Mouse (Mus musculus): Measurements from ENCODE around the gene Cdc5l.

DNA sequence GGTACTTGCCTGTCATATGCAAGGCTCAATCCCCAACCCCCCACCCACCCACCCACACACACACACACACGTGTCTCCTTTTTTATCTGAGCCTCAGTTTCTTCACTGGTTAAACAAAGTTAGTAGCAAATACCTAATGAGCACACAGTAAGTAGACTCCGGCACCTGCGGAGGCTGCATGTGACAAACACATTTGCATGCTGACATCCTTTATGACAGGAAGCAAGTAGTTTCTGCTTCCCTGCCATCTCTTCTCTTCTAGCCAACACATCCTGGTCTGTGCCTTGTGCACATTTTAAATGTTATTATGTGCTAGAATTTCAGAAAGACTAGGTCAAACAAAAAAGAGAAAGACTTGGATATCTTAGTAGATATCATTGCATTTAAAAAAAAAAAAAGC lies 72.6 kb downstream of the Cdc5l start:
- TF ChIP-seq POLR2A (IDR thresholded peaks at IDR 0.05; ENCODE audit: insufficient read depth, low read length) = no peak
- no peak for TF ChIP-seq CTCF (IDR thresholded peaks at IDR 0.05; ENCODE audit: low read depth, low read length)
